Mouse (Mus musculus): ENCODE measurements at regions not wholly inside any gene's neighbourhood (a gene's known extent, or its start where the extent isn't known, plus 50 kb on each side); places are given as distances from the start of the nearest gene placed in this dataset.

DNA sequence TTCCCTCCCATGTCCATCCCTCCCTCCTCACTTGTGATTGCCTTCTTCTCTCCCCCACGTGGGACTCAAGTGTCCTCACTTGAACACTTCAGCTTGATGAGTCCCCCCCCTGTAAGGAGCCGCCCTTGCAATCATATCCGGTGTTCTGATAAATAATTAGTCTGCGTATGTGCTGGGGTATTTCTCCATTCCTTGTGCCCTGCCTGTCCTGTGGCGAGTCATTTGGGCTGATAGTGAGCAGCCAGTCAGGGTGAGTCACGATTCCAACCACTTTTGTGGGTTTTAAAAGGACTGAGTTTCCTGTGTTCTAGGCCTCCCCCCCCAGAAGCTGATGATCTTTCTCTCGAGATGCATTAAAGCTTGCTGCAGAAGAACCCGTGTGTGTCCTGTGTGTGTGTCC, 820.9 kb downstream of the Kcnt2 start:
- DNase-seq (ENCODE audit: extremely low read depth, low read depth): peak; percentile 53

DNA sequence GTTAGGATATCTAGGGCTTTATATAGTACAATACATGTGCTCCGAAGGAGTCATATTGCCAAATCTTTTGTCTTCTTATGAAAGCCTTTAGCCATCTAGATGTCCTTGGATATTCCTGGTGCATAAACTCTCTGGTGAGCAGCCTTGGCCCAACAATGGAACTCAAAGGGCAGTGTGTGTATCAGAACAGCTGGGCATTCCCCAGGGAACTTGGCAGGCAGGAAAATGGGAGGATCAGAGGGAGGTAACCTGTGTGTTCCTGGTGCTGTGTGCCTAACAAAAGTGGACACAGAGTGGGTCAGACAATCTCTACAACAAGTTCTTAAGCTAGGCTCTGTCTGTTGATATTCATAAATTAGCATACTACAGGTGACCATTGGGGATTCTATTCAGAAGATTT, 851.6 kb downstream of the Kcnt2 start:
- DNase-seq (ENCODE audit: extremely low read depth, low read depth): no peak

DNA sequence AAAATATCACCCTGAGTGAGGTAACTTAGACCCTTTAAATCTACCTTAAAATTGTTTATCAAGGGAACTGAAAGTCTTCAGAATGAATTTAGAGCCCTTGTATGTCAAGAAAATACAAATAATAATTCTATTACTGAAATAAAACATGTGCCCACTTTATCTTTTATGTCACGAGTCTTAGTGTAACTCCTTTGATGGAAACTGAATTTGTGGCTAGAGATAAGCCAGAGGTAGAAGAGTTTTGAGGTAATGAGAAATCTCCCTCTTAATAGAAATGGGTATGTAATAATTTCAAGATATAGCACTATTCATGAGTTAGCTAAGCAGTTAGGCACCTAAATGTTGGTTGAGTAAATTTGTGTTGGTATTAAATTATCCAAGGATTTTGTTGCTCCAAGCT, 856.6 kb downstream of the Kcnt2 start:
- DNase-seq (ENCODE audit: extremely low read depth, low read depth): no peak

DNA sequence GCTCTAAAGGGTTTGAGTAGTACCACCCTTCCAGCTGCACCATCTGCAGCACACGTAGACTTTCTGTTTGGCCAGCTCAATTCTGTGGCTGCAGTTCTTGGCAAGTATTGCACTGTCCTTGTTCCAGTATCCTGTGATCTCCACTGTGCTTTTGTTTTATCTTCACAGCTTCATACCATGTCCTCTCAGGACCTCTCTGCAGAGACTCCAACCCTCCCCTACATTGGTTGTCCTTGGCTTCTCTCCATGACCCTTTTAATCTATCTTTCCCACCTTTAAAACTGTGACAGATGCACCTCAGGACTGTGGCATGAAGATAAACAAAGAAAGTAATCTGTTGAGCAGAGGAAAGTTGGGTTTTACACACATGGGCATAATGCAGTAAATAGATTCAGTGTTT, 858.1 kb downstream of the Kcnt2 start:
- no peak for DNase-seq (ENCODE audit: extremely low read depth, low read depth)

DNA sequence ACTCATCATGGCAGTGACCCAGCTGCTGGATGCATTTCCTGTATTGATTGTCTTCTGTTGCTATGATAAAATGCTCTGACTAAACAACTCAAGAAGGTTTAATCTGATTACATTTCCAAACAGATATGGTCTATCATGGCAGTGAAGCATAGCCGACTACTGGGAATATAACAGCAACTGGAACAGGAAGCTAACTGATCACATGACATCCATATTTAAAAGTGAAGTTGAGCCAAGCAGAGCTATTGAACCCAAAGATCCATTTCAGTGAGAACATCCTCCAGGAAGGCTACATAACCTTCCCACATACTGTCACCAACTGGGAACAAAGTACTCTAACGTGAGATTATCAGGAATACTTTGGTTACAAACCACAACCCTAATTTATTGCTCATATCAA, 858.7 kb downstream of the Kcnt2 start:
- DNase-seq (ENCODE audit: extremely low read depth, low read depth): no peak

DNA sequence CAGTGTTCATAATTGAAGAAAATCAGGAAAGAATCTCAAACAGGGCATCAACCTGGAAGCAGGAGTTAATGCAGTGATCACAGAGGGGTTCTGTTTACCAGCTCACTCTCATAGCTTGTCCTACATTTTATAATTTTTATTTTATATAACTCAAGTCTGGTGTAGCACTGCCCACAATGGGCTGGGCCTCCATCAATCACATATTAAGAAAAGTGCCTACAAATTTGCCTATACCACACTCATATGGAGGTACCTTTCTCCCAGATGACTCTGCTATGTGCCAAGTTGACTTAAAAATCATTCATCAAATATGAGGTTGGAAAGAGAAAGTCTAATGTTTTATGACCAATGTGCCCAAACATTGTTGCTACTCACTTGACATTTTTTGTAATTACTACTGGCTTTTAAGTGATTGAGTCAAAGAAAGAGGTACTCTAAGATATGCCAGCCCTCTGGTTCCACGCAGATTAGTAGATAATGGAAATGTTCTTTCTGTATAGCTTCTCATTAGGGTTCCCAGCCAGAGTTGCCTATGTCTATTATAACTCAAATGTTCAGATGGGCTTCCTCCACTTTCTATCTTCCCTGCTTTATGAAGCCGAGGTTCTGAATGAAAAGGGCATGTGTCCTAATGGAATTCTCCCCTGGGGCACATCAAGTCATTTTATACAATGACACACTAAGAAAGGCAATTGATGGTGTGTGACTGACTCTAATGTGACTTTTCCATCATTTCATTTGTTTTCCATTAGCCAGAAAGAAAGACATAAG, 891.0 kb downstream of the Kcnt2 start:
- DNase-seq (ENCODE audit: extremely low read depth, low read depth): no peak

DNA sequence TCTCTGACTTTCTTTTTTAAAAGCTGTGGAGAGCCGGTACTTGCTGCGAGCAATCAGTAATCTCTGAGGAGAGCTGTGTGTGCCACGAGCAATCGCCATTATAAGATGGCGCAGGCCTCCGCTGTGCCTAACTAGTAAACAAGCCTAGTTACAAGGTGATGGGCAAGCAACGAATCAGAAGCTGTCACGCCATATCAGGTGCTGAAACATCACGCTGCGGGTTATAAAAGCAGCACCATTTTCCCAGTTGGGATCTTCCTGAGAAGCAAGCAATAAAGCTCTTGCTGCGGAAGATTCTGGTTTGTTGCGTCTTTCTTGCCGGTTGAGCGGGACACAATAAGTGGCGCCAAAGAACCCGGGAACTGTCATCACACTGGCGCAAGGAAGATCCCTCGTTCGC, 894.2 kb downstream of the Kcnt2 start:
- DNase-seq (ENCODE audit: extremely low read depth, low read depth): peak; percentile 37

DNA sequence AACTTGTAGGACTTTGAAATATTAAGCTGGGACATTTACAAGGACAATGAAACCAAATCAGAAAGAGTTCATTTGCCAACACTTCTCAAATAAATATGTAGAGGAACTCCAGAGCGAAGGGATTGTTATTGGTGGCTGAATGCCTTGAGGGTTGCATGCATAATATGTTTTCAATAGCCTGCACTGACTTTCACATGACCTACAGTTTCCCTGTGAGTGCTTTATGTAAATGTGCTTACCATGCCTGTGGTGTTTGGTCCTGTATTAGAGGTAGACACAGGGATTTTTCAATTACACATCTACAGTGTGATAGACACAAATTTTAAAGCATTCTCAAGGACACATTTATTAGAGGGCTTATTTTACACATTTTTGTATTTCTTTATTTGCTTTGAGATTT, 899.8 kb downstream of the Kcnt2 start:
- DNase-seq (ENCODE audit: extremely low read depth, low read depth): no peak

DNA sequence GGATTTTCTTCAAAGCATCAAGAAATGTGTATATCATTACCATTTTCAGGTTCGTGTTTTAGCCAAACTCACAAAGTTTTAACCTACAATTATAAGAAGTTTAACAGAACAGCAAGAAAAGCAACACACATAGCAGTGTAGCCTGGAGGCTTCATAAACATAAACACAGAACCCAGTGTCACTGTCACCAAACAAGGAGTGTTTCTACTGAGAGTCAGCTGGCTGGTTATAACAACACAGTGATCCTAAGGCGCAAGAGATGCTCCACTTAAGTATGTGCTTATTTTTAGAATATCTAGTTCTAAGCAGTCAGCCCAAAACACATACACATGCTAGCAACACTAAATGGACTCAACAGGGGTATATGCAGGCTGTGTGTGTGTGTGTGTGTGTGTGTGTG, 903.9 kb downstream of the Kcnt2 start:
- no peak for DNase-seq (ENCODE audit: extremely low read depth, low read depth)

DNA sequence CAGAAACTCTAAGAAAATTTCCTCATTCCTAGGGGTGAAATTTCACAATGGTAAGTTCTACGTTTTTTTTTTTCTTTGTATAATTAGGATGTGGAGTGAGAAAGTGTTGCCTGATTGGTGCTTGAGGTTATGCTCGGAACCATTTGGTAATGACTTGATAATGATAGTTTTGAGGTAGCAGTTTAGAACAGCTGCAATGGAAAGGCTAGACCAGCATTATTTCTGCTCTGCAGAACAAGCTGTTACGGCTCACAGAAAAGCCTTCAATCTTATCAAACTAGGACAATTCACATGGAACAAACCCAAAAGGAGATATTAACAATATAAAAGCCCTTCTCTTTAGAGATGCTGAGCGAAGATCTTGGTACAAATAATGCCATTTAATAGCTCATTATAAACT, 908.6 kb downstream of the Kcnt2 start:
- DNase-seq (ENCODE audit: extremely low read depth, low read depth): no peak

DNA sequence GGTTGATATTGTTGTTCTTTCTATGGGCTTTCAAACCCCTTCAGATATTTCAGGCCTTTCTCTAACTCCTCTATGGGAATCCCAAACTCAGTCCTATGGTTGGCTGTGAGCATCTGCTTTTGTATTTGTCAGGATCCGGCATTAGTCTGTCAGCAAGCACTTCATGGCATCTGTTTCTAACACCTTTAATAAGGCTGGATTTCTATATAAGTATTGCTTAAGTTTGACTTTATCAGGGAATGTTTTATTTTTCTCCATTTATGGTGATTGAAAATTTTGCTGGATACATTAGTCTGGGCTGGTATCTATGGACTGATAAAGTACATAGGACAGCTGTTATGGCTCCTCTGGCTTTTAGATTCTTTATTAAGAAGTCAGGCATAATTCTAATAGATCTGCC, 915.8 kb downstream of the Kcnt2 start:
- no peak for DNase-seq (ENCODE audit: extremely low read depth, low read depth)

Data from MEL-GATA-1-ER (cell line).